Mouse (Mus musculus): Measurements from ENCODE around the gene Rnf186. TPM values are rescaled to one million over a fixed set of nuclear protein-coding genes. Genes with fewer than 3 reads are reported as not detected.

Gene Rnf186
- polyA plus RNA-seq, 2 experiments = not detected

GRCm38 (mm10) chr4:138941966-138942365, 24.9 kb upstream of the Rnf186 start:
- Histone ChIP-seq H3K4me2 (replicated peaks; ENCODE audit: low read depth, low read length, severe bottlenecking) (no peak overlapping the region), H3K4me1 (ENCODE audit: control insufficient read depth, insufficient read depth, low read length) (peaks cover 12% of the 10 kb centered on the region), H3K27ac (replicated peaks; ENCODE audit: low read depth, low read length) (peak overlapping the region; percentile 70), H3K9ac (ENCODE audit: low read depth, low read length, severe bottlenecking) (no peak overlapping the region), H3K27me3 (ENCODE audit: control insufficient read depth, insufficient read depth, low read length) (no peaks in the 10 kb centered on the region), H3K9me3 (ENCODE audit: control insufficient read depth, low read length) (no peaks in the 10 kb centered on the region), H3K4me3 (replicated peaks; ENCODE audit: low read length) (no peak overlapping the region), H3K36me3 (ENCODE audit: control insufficient read depth, insufficient read depth, low read length) (no peaks in the 10 kb centered on the region)
- TF ChIP-seq POLR2A (IDR thresholded peaks at IDR 0.05; ENCODE audit: borderline replicate concordance, extremely low read depth, insufficient read depth, insufficient read length) = no peak
- ATAC-seq (ENCODE audit: low FRiP score, low read depth) (peak; percentile 77; the same call in 1 of the 2 replicates), DNase-seq (ENCODE audit: low spot score) (peak; percentile 59)
- 9% methylated on average over 6 of the region's 6 CpGs for WGBS

- DNase-seq (ENCODE audit: low spot score) = peak; percentile 80
- WGBS = 34% methylated on average over 15 of the region's 15 CpGs
- H3K27me3 ChIP-seq (ENCODE audit: control insufficient read depth, insufficient read depth, low read length) = no peaks in the 10 kb centered on the region
- peaks cover 12% of the 10 kb centered on the region for H3K4me1 ChIP-seq (ENCODE audit: control insufficient read depth, insufficient read depth, low read length)
- no peaks in the 10 kb centered on the region for H3K9me3 ChIP-seq (ENCODE audit: control insufficient read depth, low read length)
- no peak for ATAC-seq (ENCODE audit: low FRiP score, low read depth)
- H3K27ac ChIP-seq (replicated peaks; ENCODE audit: low read depth, low read length) = no peak overlapping the region
- H3K9ac ChIP-seq (ENCODE audit: low read depth, low read length, severe bottlenecking) = no peak overlapping the region
- H3K4me2 ChIP-seq (replicated peaks; ENCODE audit: low read depth, low read length, severe bottlenecking) = no peak overlapping the region; the same call in 1 of the 2 replicates
- no peak overlapping the region for H3K4me3 ChIP-seq (replicated peaks; ENCODE audit: low read length)
- H3K36me3 ChIP-seq (ENCODE audit: control insufficient read depth, insufficient read depth, low read length) = no peaks in the 10 kb centered on the region
- no peak for TF ChIP-seq POLR2A (IDR thresholded peaks at IDR 0.05; ENCODE audit: borderline replicate concordance, extremely low read depth, insufficient read depth, insufficient read length)
These were observed 23.2 kb upstream of the Rnf186 start for GRCm38 (mm10) chr4:138943730-138944129.

GRCm38 (mm10) chr4:138948257-138948656, 18.7 kb upstream of the Rnf186 start:
- no peak for TF ChIP-seq POLR2A (IDR thresholded peaks at IDR 0.05; ENCODE audit: borderline replicate concordance, extremely low read depth, insufficient read depth, insufficient read length)
- Histone ChIP-seq H3K4me3 (replicated peaks; ENCODE audit: low read length) (no peak overlapping the region), H3K36me3 (ENCODE audit: control insufficient read depth, insufficient read depth, low read length) (no peaks in the 10 kb centered on the region)

GRCm38 (mm10) chr4:138958612-138959011, 8.3 kb upstream of the Rnf186 start:
- H3K36me3 ChIP-seq (ENCODE audit: control insufficient read depth, insufficient read depth, low read length) = no peaks in the 10 kb centered on the region
- H3K27me3 ChIP-seq (ENCODE audit: control insufficient read depth, insufficient read depth, low read length) = no peaks in the 10 kb centered on the region
- no peak for TF ChIP-seq POLR2A (IDR thresholded peaks at IDR 0.05; ENCODE audit: borderline replicate concordance, extremely low read depth, insufficient read depth, insufficient read length)
- H3K4me2 ChIP-seq (replicated peaks; ENCODE audit: low read depth, low read length, severe bottlenecking) = no peak overlapping the region
- H3K4me1 ChIP-seq (ENCODE audit: control insufficient read depth, insufficient read depth, low read length) = no peaks in the 10 kb centered on the region
- H3K4me3 ChIP-seq (replicated peaks; ENCODE audit: low read length) = no peak overlapping the region
- no peak overlapping the region for H3K9ac ChIP-seq (ENCODE audit: low read depth, low read length, severe bottlenecking)
- WGBS = 86% methylated on average over 9 of the region's 9 CpGs
- no peak for DNase-seq (ENCODE audit: low spot score)
- ATAC-seq (ENCODE audit: low FRiP score, low read depth) = no peak
- no peak overlapping the region for H3K27ac ChIP-seq (replicated peaks; ENCODE audit: low read depth, low read length)
- H3K9me3 ChIP-seq (ENCODE audit: control insufficient read depth, low read length) = no peaks in the 10 kb centered on the region

More at GRCm38 (mm10) chr4:138948257-138948656, 18.7 kb upstream of the Rnf186 start:
- Histone ChIP-seq H3K27ac (replicated peaks; ENCODE audit: low read depth, low read length) (no peak overlapping the region), H3K4me1 (ENCODE audit: control insufficient read depth, insufficient read depth, low read length) (no peaks in the 10 kb centered on the region), H3K27me3 (ENCODE audit: control insufficient read depth, insufficient read depth, low read length) (no peaks in the 10 kb centered on the region), H3K9me3 (ENCODE audit: control insufficient read depth, low read length) (no peaks in the 10 kb centered on the region), H3K9ac (ENCODE audit: low read depth, low read length, severe bottlenecking) (no peak overlapping the region), H3K4me2 (replicated peaks; ENCODE audit: low read depth, low read length, severe bottlenecking) (no peak overlapping the region)
- DNase-seq (ENCODE audit: low spot score) (no peak), ATAC-seq (ENCODE audit: low FRiP score, low read depth) (no peak)
- WGBS = 90% methylated on average over 2 of the region's 2 CpGs

- no peak for TF ChIP-seq POLR2A (IDR thresholded peaks at IDR 0.05; ENCODE audit: borderline replicate concordance, extremely low read depth, insufficient read depth, insufficient read length)
- ATAC-seq (ENCODE audit: low FRiP score, low read depth) (no peak), DNase-seq (ENCODE audit: low spot score) (no peak)
- Histone ChIP-seq H3K4me3 (replicated peaks; ENCODE audit: low read length) (no peak overlapping the region), H3K9me3 (ENCODE audit: control insufficient read depth, low read length) (no peaks in the 10 kb centered on the region), H3K9ac (ENCODE audit: low read depth, low read length, severe bottlenecking) (no peak overlapping the region), H3K27ac (replicated peaks; ENCODE audit: low read depth, low read length) (no peak overlapping the region), H3K4me2 (replicated peaks; ENCODE audit: low read depth, low read length, severe bottlenecking) (no peak overlapping the region), H3K4me1 (ENCODE audit: control insufficient read depth, insufficient read depth, low read length) (no peaks in the 10 kb centered on the region), H3K36me3 (ENCODE audit: control insufficient read depth, insufficient read depth, low read length) (no peaks in the 10 kb centered on the region), H3K27me3 (ENCODE audit: control insufficient read depth, insufficient read depth, low read length) (no peaks in the 10 kb centered on the region)
- 86% methylated on average over 15 of the region's 15 CpGs for WGBS
These were observed 7.8 kb upstream of the Rnf186 start for GRCm38 (mm10) chr4:138959120-138959519.

GRCm38 (mm10) chr4:138959926-138960325, 7.0 kb upstream of the Rnf186 start:
- no peak for ATAC-seq (ENCODE audit: low FRiP score, low read depth)
- DNase-seq (ENCODE audit: low spot score) = no peak
- H3K4me2 ChIP-seq (replicated peaks; ENCODE audit: low read depth, low read length, severe bottlenecking) = no peak overlapping the region
- no peaks in the 10 kb centered on the region for H3K36me3 ChIP-seq (ENCODE audit: control insufficient read depth, insufficient read depth, low read length)
- TF ChIP-seq POLR2A (IDR thresholded peaks at IDR 0.05; ENCODE audit: borderline replicate concordance, extremely low read depth, insufficient read depth, insufficient read length) = no peak
- WGBS = 70% methylated on average over 7 of the region's 7 CpGs
- H3K27me3 ChIP-seq (ENCODE audit: control insufficient read depth, insufficient read depth, low read length) = no peaks in the 10 kb centered on the region
- H3K9me3 ChIP-seq (ENCODE audit: control insufficient read depth, low read length) = no peaks in the 10 kb centered on the region
- no peak overlapping the region for H3K9ac ChIP-seq (ENCODE audit: low read depth, low read length, severe bottlenecking)
- no peak overlapping the region for H3K4me3 ChIP-seq (replicated peaks; ENCODE audit: low read length)
- no peaks in the 10 kb centered on the region for H3K4me1 ChIP-seq (ENCODE audit: control insufficient read depth, insufficient read depth, low read length)
- H3K27ac ChIP-seq (replicated peaks; ENCODE audit: low read depth, low read length) = no peak overlapping the region
